Mouse (Mus musculus) MEL (cell line): Measurements from ENCODE around the gene Cgrrf1. TPM values are rescaled to one million over a fixed set of nuclear protein-coding genes. Genes with fewer than 3 reads are reported as not detected.
"Not testable (repeated sequence)": the region's sequence is repeated elsewhere in the genome, so short reads cannot be mapped to it uniquely, and the experiment has no call there.

Experiments
- DNase-seq: peaks from one replicate; pipeline ENCODE4 v3.0.0; 2011; ENCODE audit warnings: low read depth, low spot score
- H3K27ac ChIP-seq: 2 replicates; pipeline ENCODE4 v1.5.1; 2012; ENCODE audit warnings: low read depth, mild to moderate bottlenecking, control low read depth, low read length, moderate library complexity; ENCODE audit not compliant: control insufficient read depth
- H3K27me3 ChIP-seq, 2 experiments: fragments of 150-350 bp in 1 of 2; sonication (generic) in 1 of 2; 2 replicates each; pipeline ENCODE4 v1.6.1; 2012; ENCODE audit warnings: low read length in 2 of 2, mild to moderate bottlenecking in 2 of 2, improper control_type of control experiment in 1 of 2, moderate library complexity in 1 of 2; ENCODE audit not compliant: insufficient read depth in 2 of 2, control insufficient read depth in 1 of 2
- H3K36me3 ChIP-seq, 2 experiments: 2 replicates each; pipeline ENCODE4 v1.6.1; 2012 to 2014; ENCODE audit warnings: low read length in 2 of 2, improper control_type of control experiment in 1 of 2, inconsistent platforms in 1 of 2, mild to moderate bottlenecking in 1 of 2; ENCODE audit not compliant: insufficient read depth in 2 of 2, control insufficient read depth in 1 of 2
- H3K4me1 ChIP-seq, 2 experiments: fragments of 150-350 bp in 1 of 2; sonication (generic) in 1 of 2; 2 replicates each; pipeline ENCODE4 v1.6.1; 2012; ENCODE audit warnings: low read length in 2 of 2, improper control_type of control experiment in 1 of 2, mild to moderate bottlenecking in 1 of 2; ENCODE audit not compliant: insufficient read depth in 2 of 2, control insufficient read depth in 1 of 2
- H3K4me3 ChIP-seq, 2 experiments: fragments of 150-350 bp in 1 of 2; sonication (generic) in 1 of 2; 2 replicates each; pipeline ENCODE4 v1.5.1; 2012; ENCODE audit warnings: low read depth in 2 of 2, low read length in 2 of 2, mild to moderate bottlenecking in 2 of 2, moderate library complexity in 2 of 2, control low read depth in 1 of 2, improper control_type of control experiment in 1 of 2; ENCODE audit not compliant: control insufficient read depth in 1 of 2, insufficient read depth in 1 of 2
- H3K79me2 ChIP-seq: 2 replicates; pipeline ENCODE4 v1.6.1; 2012; ENCODE audit warnings: mild to moderate bottlenecking, low read length, moderate library complexity; ENCODE audit not compliant: control insufficient read depth, poor library complexity, insufficient read depth
- H3K9ac ChIP-seq: 2 replicates; pipeline ENCODE4 v1.6.1; 2012; ENCODE audit warnings: low read depth, mild to moderate bottlenecking, control low read depth, low read length, moderate library complexity; ENCODE audit not compliant: control insufficient read depth, poor library complexity, severe bottlenecking
- H3K9me3 ChIP-seq: fragments of 150-350 bp; sonication (generic); replicated peaks from 2 replicates; pipeline ENCODE4 v1.6.1; 2012; ENCODE audit warnings: mild to moderate bottlenecking, low read length, improper control_type of control experiment, moderate library complexity; ENCODE audit not compliant: insufficient read depth
- BHLHE40 ChIP-seq: IDR thresholded peaks from 2 replicates; pipeline ENCODE4 v1.6.1; 2012; ENCODE audit warnings: low read depth, mild to moderate bottlenecking, inconsistent platforms, low read length, improper control_type of control experiment, borderline replicate concordance
- E2F4 ChIP-seq: IDR thresholded peaks from 2 replicates; pipeline ENCODE4 v1.6.1; 2011; ENCODE audit warnings: low read depth, low read length, improper control_type of control experiment, borderline replicate concordance
- ELF1 ChIP-seq: IDR thresholded peaks from 2 replicates; pipeline ENCODE4 v1.6.1; 2014; ENCODE audit warnings: low read depth, mild to moderate bottlenecking, inconsistent platforms, low read length, improper control_type of control experiment, moderate library complexity
- EP300 ChIP-seq, 2 experiments: IDR thresholded peaks; 2 replicates each; pipeline ENCODE4 v1.6.1; 2011; ENCODE audit warnings: improper control_type of control experiment in 2 of 2, low read length in 2 of 2, low read depth in 1 of 2, mild to moderate bottlenecking in 1 of 2
- HCFC1 ChIP-seq: IDR thresholded peaks from 2 replicates; pipeline ENCODE4 v1.6.1; 2012; ENCODE audit warnings: low read depth, mild to moderate bottlenecking, inconsistent platforms, low read length, improper control_type of control experiment, moderate library complexity
- KAT2A ChIP-seq: conservative IDR thresholded peaks from 2 replicates; pipeline ENCODE4 v1.6.1; 2012; ENCODE audit warnings: low read depth, low read length, improper control_type of control experiment, inconsistent platforms
- MAFK ChIP-seq: IDR thresholded peaks from 2 replicates; pipeline ENCODE4 v1.6.1; 2011; ENCODE audit warnings: low read depth, mild to moderate bottlenecking, low read length, improper control_type of control experiment, borderline replicate concordance
- MAX ChIP-seq: IDR thresholded peaks from 2 replicates; pipeline ENCODE4 v1.6.1; 2011; ENCODE audit warnings: low read length, improper control_type of control experiment
- MEF2A ChIP-seq: IDR thresholded peaks from 2 replicates; pipeline ENCODE4 v1.6.1; 2014; ENCODE audit warnings: low read depth, mild to moderate bottlenecking, inconsistent platforms, low read length, improper control_type of control experiment; ENCODE audit not compliant: poor library complexity, insufficient replicate concordance, severe bottlenecking; ENCODE audit errors: extremely low read depth
- MXI1 ChIP-seq: IDR thresholded peaks from 2 replicates; pipeline ENCODE4 v1.6.1; 2011; ENCODE audit warnings: mild to moderate bottlenecking, low read depth, low read length, improper control_type of control experiment
- MYC ChIP-seq: IDR thresholded peaks from 2 replicates; pipeline ENCODE4 v1.6.1; 2011; ENCODE audit warnings: low read depth, mild to moderate bottlenecking, low read length, improper control_type of control experiment, moderate library complexity
- NELFE ChIP-seq: IDR thresholded peaks from 2 replicates; pipeline ENCODE4 v1.6.1; 2011; ENCODE audit warnings: low read depth, low read length, improper control_type of control experiment
- NRF1 ChIP-seq: IDR thresholded peaks from 2 replicates; pipeline ENCODE4 v1.6.1; 2014; ENCODE audit warnings: low read depth, mild to moderate bottlenecking, inconsistent platforms, low read length, improper control_type of control experiment, moderate library complexity; ENCODE audit not compliant: poor library complexity, insufficient read depth, severe bottlenecking
- POLR2AphosphoS2 ChIP-seq: IDR thresholded peaks from 2 replicates; pipeline ENCODE4 v1.6.1; 2011; ENCODE audit warnings: low read length, improper control_type of control experiment
- RCOR1 ChIP-seq: IDR thresholded peaks from 2 replicates; pipeline ENCODE4 v1.6.1; 2012; ENCODE audit warnings: low read depth, mild to moderate bottlenecking, inconsistent platforms, low read length, improper control_type of control experiment
- SMC3 ChIP-seq: IDR thresholded peaks from 2 replicates; pipeline ENCODE4 v1.6.1; 2011; ENCODE audit warnings: low read depth, low read length, improper control_type of control experiment
- TBP ChIP-seq: IDR thresholded peaks from 2 replicates; pipeline ENCODE4 v1.8.0; 2011; ENCODE audit warnings: low read depth, low read length, improper control_type of control experiment
- TCF12 ChIP-seq: IDR thresholded peaks from 2 replicates; pipeline ENCODE4 v1.6.1; 2014; ENCODE audit warnings: low read depth, mild to moderate bottlenecking, inconsistent platforms, low read length, improper control_type of control experiment, moderate library complexity
- USF2 ChIP-seq, 2 experiments: IDR thresholded peaks; 2 replicates each; pipeline ENCODE4 v1.6.1; 2011 to 2012; ENCODE audit warnings: improper control_type of control experiment in 2 of 2, low read length in 2 of 2, borderline replicate concordance in 1 of 2, inconsistent platforms in 1 of 2, low read depth in 1 of 2, mild to moderate bottlenecking in 1 of 2; ENCODE audit not compliant: insufficient read depth in 1 of 2
- ZKSCAN1 ChIP-seq: IDR thresholded peaks from 2 replicates; pipeline ENCODE4 v1.6.1; 2012; ENCODE audit warnings: low read depth, mild to moderate bottlenecking, inconsistent platforms, low read length, improper control_type of control experiment, moderate library complexity
- polyA plus RNA-seq, 2 experiments: library from polyadenylated mRNA; stranded (reverse) in 1 of 2; unstranded in 1 of 2; fragments of >175 nt in 1 of 2; fragments of >200 nt in 1 of 2; gene quantifications; 2 replicates each; pipeline versions ENCODE4 v1.2.1 to v1.2.4; 2012; ENCODE audit warnings: low replicate concordance in 2 of 2, low read depth in 1 of 2; ENCODE audit not compliant: insufficient read length in 2 of 2, insufficient read depth in 1 of 2, missing spikeins in 1 of 2
- total RNA-seq: library from RNA; depleted of rRNA; stranded (reverse); fragments of 300-350 nt; gene quantifications from 2 replicates; pipeline ENCODE4 v1.2.3, GENCODE M21; 2012

The Cgrrf1 gene
- total and polyA plus RNA-seq, 3 experiments = 18.3 to 26.2 TPM; not detected in 1

DNA sequence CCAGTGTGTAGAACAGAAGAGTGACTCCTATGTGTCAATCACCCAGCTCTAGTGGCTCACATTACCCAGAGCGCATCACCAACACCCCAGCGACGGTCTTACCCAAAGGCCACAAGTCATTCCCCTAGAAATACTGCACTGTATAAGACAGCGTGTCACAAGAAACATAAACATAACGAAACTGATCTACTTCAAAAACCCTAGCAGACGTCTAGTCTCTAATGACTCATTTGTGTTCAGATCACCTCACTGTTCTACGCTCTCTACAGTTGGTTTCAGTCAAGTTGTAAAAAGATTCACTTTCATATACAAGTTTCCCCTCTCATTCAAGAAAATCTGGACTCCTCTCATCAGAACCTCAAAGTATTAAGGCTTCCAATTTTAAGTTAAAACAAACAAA is 13.2 kb upstream of the Cgrrf1 start:
- H3K9me3 ChIP-seq = no peaks in the 10 kb centered on the region
- no peak for TF ChIP-seq EP300 (IDR thresholded peaks at IDR 0.05; ENCODE audit: low read depth in 1 of 2, low read length in 2 of 2)
- no peak for TF ChIP-seq KAT2A
- TF ChIP-seq MAFK = no peak
- no peak for TF ChIP-seq TBP
- TF ChIP-seq ELF1 = no peak
- no peak for TF ChIP-seq NELFE
- TF ChIP-seq RCOR1 = no peak
- no peak for TF ChIP-seq USF2 (IDR thresholded peaks at IDR 0.05; ENCODE audit: borderline replicate concordance in 1 of 2, insufficient read depth in 1 of 2, low read depth in 1 of 2, low read length in 2 of 2)
- no peak for TF ChIP-seq MXI1
- TF ChIP-seq BHLHE40 = no peak
- TF ChIP-seq, all 39 proteins: peak for 0
- no peaks in the 10 kb centered on the region for H3K27me3 ChIP-seq
- H3K4me1 ChIP-seq = peaks cover 4 to 18% of the 10 kb centered on the region in 2 experiments
- peaks cover 10 to 20% of the 10 kb centered on the region in 2 experiments for H3K36me3 ChIP-seq
- H3K4me3 ChIP-seq = no peak overlapping the region
- DNase-seq = no peak
- peaks cover 47% of the 10 kb centered on the region for H3K79me2 ChIP-seq
- no peak overlapping the region for H3K27ac ChIP-seq
- no peak overlapping the region for H3K9ac ChIP-seq

DNA sequence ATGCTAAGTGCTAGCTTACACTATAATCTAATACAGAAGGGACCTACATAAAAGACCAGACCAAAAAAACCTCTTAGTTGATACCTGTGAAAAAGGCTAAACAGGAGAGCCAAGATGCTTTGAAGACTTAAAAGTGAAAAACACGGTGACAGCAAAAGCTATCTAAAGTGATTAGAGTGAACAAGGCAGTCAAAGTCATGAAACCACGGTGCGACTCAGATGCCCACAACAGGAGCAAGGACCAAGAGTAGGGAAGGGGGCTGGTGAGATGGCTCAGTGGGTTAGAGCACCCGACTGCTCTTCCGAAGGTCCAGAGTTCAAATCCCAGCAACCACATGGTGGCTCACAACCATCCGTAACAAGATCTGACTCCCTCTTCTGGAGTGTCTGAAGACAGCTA is 12.0 kb upstream of the Cgrrf1 start:
- H3K4me1 ChIP-seq = peaks cover 4 to 18% of the 10 kb centered on the region in 2 experiments
- H3K9ac ChIP-seq, H3K27me3 ChIP-seq, H3K27ac ChIP-seq, H3K4me3 ChIP-seq, H3K9me3 ChIP-seq, DNase-seq: not testable (repeated sequence)
- H3K36me3 ChIP-seq = peaks cover 5 to 20% of the 10 kb centered on the region in 2 experiments
- H3K79me2 ChIP-seq = peaks cover 47% of the 10 kb centered on the region

DNA sequence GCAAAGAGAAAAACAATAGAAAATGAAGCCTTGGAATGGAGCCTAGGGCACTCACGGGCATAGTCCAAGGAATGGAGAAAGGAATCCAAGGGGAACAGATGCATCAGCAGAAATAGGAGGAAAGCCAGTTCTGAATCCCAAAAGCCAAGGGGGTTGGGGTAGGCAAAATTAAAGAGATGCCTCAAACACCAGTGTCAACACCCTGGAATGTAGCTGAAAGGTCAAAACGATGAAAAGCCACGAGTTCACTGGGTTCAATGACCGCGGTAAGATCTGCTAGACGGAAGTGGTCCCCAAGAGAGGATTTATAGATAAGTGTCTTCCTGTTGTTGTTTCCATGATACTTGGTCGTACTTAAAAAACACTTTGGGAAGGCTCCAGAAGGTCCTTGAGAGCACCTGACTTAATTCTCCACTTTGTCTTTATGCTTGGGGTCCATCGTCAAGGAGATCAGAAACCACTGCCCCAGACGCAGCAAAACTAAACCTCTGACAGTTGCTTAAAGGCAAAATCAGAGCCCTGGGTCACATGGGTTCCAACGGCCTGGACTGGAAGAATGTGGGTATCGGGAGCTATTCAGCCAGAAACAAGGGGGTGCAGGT is 10.6 kb upstream of the Cgrrf1 start:
- H3K9ac ChIP-seq = peak overlapping the region; percentile 100
- DNase-seq = peak; percentile 62
- H3K4me3 ChIP-seq = peak overlapping the region; percentile 95 to 99
- peaks cover 44% of the 10 kb centered on the region for H3K79me2 ChIP-seq
- H3K36me3 ChIP-seq = peaks cover 3 to 20% of the 10 kb centered on the region in 2 experiments; a peak in 3 of 4 replicates
- no peaks in the 10 kb centered on the region for H3K27me3 ChIP-seq
- H3K27ac ChIP-seq = peak overlapping the region; percentile 96
- H3K4me1 ChIP-seq = peaks cover 4 to 18% of the 10 kb centered on the region in 2 experiments
- no peaks in the 10 kb centered on the region for H3K9me3 ChIP-seq
- TF ChIP-seq EP300 (IDR thresholded peaks at IDR 0.05; ENCODE audit: low read depth in 1 of 2, low read length in 2 of 2) (no peak), RCOR1 (0 out of 2 replicates have a peak, but pooled peaks have one; percentile 26), MAX (no peak), E2F4 (no peak), MYC (no peak), TCF12 (no peak), MEF2A (no peak), HCFC1 (no peak), TBP (peak; percentile 30; the same call in 1 of the 2 replicates), SMC3 (no peak), POLR2AphosphoS2 (no peak), NRF1 (no peak), ZKSCAN1 (no peak)
